Mouse (Mus musculus) erythroblast, embryonic 14.5 days (primary cell): ENCODE data around the gene Rps27rt. TPM values are rescaled to one million over a fixed set of nuclear protein-coding genes. Genes with fewer than 3 reads are reported as not detected.

ENCODE experiments used
- H3K27me3 ChIP-seq: 2 replicates; pipeline ENCODE4 v1.6.1; 2012; ENCODE audit warnings: inconsistent platforms; ENCODE audit not compliant: control insufficient read depth
- H3K36me3 ChIP-seq: 2 replicates; pipeline ENCODE4 v1.6.1; 2012; ENCODE audit warnings: mild to moderate bottlenecking, inconsistent platforms; ENCODE audit not compliant: control insufficient read depth
- H3K4me1 ChIP-seq: 2 replicates; pipeline ENCODE4 v1.6.1; 2012; ENCODE audit warnings: inconsistent platforms; ENCODE audit not compliant: control insufficient read depth
- H3K4me3 ChIP-seq: replicated peaks from 2 replicates; pipeline ENCODE3; 2012; ENCODE audit warnings: moderate library complexity, mild to moderate bottlenecking, inconsistent platforms
- H3K9me3 ChIP-seq: 2 replicates; pipeline ENCODE4 v1.6.1; 2012; ENCODE audit warnings: low read length, inconsistent platforms, mixed read lengths; ENCODE audit not compliant: control insufficient read depth
- GATA1 ChIP-seq: IDR thresholded peaks from 2 replicates; pipeline ENCODE4 v1.6.1; 2012; ENCODE audit warnings: low read length, inconsistent platforms, mixed read lengths
- TAL1 ChIP-seq: IDR thresholded peaks from 3 replicates; pipeline ENCODE4 v1.6.1; 2012; ENCODE audit warnings: low read length, inconsistent platforms, mixed read lengths
- polyA plus RNA-seq: library from polyadenylated mRNA; stranded (reverse); fragments of >175 nt; gene quantifications from 2 replicates; pipeline ENCODE4 v1.2.3, GENCODE M21; 2012

Gene Rps27rt
- polyA plus RNA-seq, 1 experiment: not detected

- no peak overlapping the region for H3K4me3 ChIP-seq
- no peak for TF ChIP-seq TAL1
- TF ChIP-seq GATA1: no peak
- no peaks in the 10 kb centered on the region for H3K36me3 ChIP-seq
- H3K9me3 ChIP-seq: no peaks in the 10 kb centered on the region
- H3K27me3 ChIP-seq: no peaks in the 10 kb centered on the region
- peaks cover 20% of the 10 kb centered on the region for H3K4me1 ChIP-seq
These were observed 47.2 kb downstream of the Rps27rt start for GRCm38 (mm10) chr9:114935321-114935720.

- Histone ChIP-seq H3K27me3 (no peaks in the 10 kb centered on the region), H3K4me1 (peaks cover 20% of the 10 kb centered on the region), H3K9me3 (no peaks in the 10 kb centered on the region), H3K36me3 (no peaks in the 10 kb centered on the region), H3K4me3 (peak overlapping the region; percentile 74)
- TF ChIP-seq GATA1: no peak
- no peak for TF ChIP-seq TAL1
These were observed 48.3 kb downstream of the Rps27rt start for GRCm38 (mm10) chr9:114934231-114934630.

GRCm38 (mm10) chr9:114933723-114934171 is 48.8 kb downstream of the Rps27rt start, which contains the start of gene Gpd1l:
TSS of gene Gpd1l (minus strand) at chr9:114933987.
- no peaks in the 10 kb centered on the region for H3K9me3 ChIP-seq
- H3K36me3 ChIP-seq: no peaks in the 10 kb centered on the region
- no peaks in the 10 kb centered on the region for H3K27me3 ChIP-seq
- H3K4me3 ChIP-seq: peak within 1 kb of the TSS; percentile 74
- peaks cover 20% of the 10 kb centered on the region for H3K4me1 ChIP-seq
- TF ChIP-seq GATA1: no peak
- no peak for TF ChIP-seq TAL1

- H3K4me3 ChIP-seq: peak overlapping the region; percentile 74
- no peak for TF ChIP-seq TAL1
- H3K9me3 ChIP-seq: no peaks in the 10 kb centered on the region
- no peaks in the 10 kb centered on the region for H3K36me3 ChIP-seq
- H3K4me1 ChIP-seq: peaks cover 20% of the 10 kb centered on the region
- H3K27me3 ChIP-seq: no peaks in the 10 kb centered on the region
These were observed 49.4 kb downstream of the Rps27rt start for GRCm38 (mm10) chr9:114933037-114933722.

GRCm38 (mm10) chr9:114932607-114933006 is 49.9 kb downstream of the Rps27rt start:
- TF ChIP-seq TAL1 (no peak), GATA1 (no peak)

More at GRCm38 (mm10) chr9:114932607-114933006, 49.9 kb downstream of the Rps27rt start:
- Histone ChIP-seq H3K4me3 (peak overlapping the region; percentile 74), H3K9me3 (no peaks in the 10 kb centered on the region), H3K27me3 (no peaks in the 10 kb centered on the region), H3K36me3 (no peaks in the 10 kb centered on the region), H3K4me1 (peaks cover 20% of the 10 kb centered on the region)

Other genes starting within 250 kb of the Rps27rt start
- 0.53 and 0.61 TPM in 2 replicates for gene Cmtm7, start 200.9 kb downstream of the Rps27rt start, polyA plus RNA-seq
- 0.15 and 0.19 TPM in 2 replicates for gene Cmtm8, start 138.6 kb downstream of the Rps27rt start, polyA plus RNA-seq
- gene Gpd1l, start 48.8 kb downstream of the Rps27rt start, polyA plus RNA-seq: 0.04 and 0.14 TPM in 2 replicates
- 0.02 TPM in 1 of 2 replicates, not detected in the other for gene Osbpl10, start 4.2 kb downstream of the Rps27rt start, polyA plus RNA-seq